Mouse (Mus musculus) embryonic facial prominence, embryonic 11.5 days (tissue): ENCODE data around the gene Rufy3. TPM values are rescaled to one million over a fixed set of nuclear protein-coding genes. Genes with fewer than 3 reads are reported as not detected.

Experiments
- ATAC-seq: fragments of 200-750 bp; cut with Nextera tagmentation; replicated peaks from 2 replicates; pipeline ENCODE4 v1.8.0; 2017; ENCODE audit warnings: low read depth; ENCODE audit not compliant: insufficient number of reproducible peaks, low FRiP score, low TSS enrichment
- DNase-seq: peaks from one replicate; pipeline ENCODE4 v3.0.0-alpha.2; 2015; ENCODE audit warnings: low spot score
- H3K27ac ChIP-seq: fragments of 300-500 bp; sonication (generic); replicated peaks from 2 replicates; pipeline ENCODE4 v1.5.1; 2014; ENCODE audit warnings: mild to moderate bottlenecking, low read depth, low read length, control low read depth
- H3K27me3 ChIP-seq: fragments of 300-500 bp; sonication (generic); 2 replicates; pipeline ENCODE4 v1.6.1; 2014; ENCODE audit warnings: mild to moderate bottlenecking, low read length, moderate library complexity, mixed read lengths; ENCODE audit not compliant: control insufficient read depth, insufficient read depth
- H3K36me3 ChIP-seq: fragments of 300-500 bp; sonication (generic); replicated peaks from 2 replicates; pipeline ENCODE4 v1.6.1; 2014; ENCODE audit warnings: low read depth, mild to moderate bottlenecking, low read length, moderate library complexity, mixed read lengths; ENCODE audit not compliant: control insufficient read depth, insufficient read depth
- H3K4me1 ChIP-seq: fragments of 300-500 bp; sonication (generic); 2 replicates; pipeline ENCODE4 v1.6.1; 2014; ENCODE audit warnings: low read length, mixed read lengths; ENCODE audit not compliant: control insufficient read depth, insufficient read depth
- H3K4me2 ChIP-seq: fragments of 300-500 bp; sonication (generic); 2 replicates; pipeline ENCODE4 v1.6.1; 2014; ENCODE audit warnings: low read depth, mild to moderate bottlenecking, control low read depth, low read length, moderate library complexity
- H3K4me3 ChIP-seq: fragments of 300-500 bp; sonication (generic); 2 replicates; pipeline ENCODE4 v1.5.1; 2014; ENCODE audit warnings: low read depth, low read length, control low read depth
- H3K9ac ChIP-seq: fragments of 300-500 bp; sonication (generic); replicated peaks from 2 replicates; pipeline ENCODE4 v1.6.1; 2014; ENCODE audit warnings: mild to moderate bottlenecking, control low read depth, low read length
- H3K9me3 ChIP-seq: fragments of 300-500 bp; sonication (generic); replicated peaks from 2 replicates; pipeline ENCODE4 v1.6.1; 2016; ENCODE audit warnings: mild to moderate bottlenecking, low read length, inconsistent platforms, mixed read lengths; ENCODE audit not compliant: control insufficient read depth
- WGBS: fragments of 180-500 bp; shearing (Covaris S2); extraction: QIAGEN DNeasy Blood & Tissue Kit; methylation state at CpG from one replicate; pipeline ENCODE4 v1.1.7; 2014; 5-methylcytosine and 5-hydroxymethylcytosine counted together
- polyA plus RNA-seq: library from polyadenylated mRNA; unstranded; fragments of >200 nt; fragmentation: Nextera tagmentation; extraction: Ambion mirVana; gene quantifications from 2 replicates; pipeline ENCODE4 v1.2.1, GENCODE M21; 2014

The Rufy3 gene
- polyA plus RNA-seq, 1 experiment from 2014 or later, result 34.1 TPM

DNA sequence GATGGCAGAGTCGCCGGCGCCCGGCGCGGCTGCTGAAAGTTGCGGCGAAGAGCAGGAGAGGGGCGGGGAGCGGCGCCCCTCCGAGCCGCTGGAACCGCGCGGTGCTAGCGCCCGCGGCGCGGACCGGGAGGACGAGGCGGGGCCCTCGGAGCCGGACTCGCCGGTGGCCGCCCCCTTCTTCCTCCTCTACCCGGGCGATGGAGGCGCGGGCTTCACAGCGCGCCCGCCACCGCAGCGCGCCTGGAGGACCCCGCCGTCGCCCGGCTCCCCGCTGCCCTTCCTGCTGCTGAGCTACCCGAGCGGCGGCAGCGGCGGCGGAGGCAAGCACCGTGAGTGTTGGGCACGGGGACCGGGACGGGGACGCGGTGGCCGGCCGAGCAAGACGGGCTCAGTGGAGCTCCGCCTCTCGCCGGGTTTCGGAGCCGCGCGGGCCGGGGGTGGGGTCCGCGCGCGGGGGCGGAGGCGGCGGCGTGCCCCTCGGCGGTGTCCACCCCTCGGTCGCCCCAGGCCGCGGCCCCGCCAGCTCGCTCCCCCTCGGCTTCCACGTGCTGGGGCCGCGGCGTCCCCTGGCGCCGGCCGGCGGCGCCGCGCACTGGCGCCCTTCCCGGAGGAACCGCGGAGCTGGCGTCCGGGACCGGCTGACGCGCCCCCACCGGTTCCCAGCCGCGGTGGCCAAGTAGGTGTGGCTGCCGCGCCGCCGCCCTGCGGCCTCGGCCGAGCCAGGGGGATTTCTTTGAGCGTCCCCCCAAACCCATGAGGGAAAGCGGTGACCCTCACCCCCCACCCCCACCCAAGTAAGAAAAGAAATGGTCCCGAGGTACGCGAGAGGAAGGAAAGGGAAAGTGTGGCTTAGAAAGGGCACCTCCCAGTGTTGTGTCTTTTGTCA, 551 bp downstream of the Rufy3 start:
- Histone ChIP-seq H3K27me3 (no peaks in the 10 kb centered on the region), H3K9ac (peak overlapping the region; percentile 75), H3K4me3 (peak overlapping the region; percentile 87), H3K27ac (peak overlapping the region; percentile 70), H3K4me2 (peak overlapping the region; percentile 76), H3K4me1 (no peaks in the 10 kb centered on the region), H3K36me3 (no peaks in the 10 kb centered on the region), H3K9me3 (no peaks in the 10 kb centered on the region)
- DNase-seq, result peak; percentile 52
- WGBS, result under 1% methylated on average over 68 of the region's 119 CpGs
- peak; percentile 74 for ATAC-seq

DNA sequence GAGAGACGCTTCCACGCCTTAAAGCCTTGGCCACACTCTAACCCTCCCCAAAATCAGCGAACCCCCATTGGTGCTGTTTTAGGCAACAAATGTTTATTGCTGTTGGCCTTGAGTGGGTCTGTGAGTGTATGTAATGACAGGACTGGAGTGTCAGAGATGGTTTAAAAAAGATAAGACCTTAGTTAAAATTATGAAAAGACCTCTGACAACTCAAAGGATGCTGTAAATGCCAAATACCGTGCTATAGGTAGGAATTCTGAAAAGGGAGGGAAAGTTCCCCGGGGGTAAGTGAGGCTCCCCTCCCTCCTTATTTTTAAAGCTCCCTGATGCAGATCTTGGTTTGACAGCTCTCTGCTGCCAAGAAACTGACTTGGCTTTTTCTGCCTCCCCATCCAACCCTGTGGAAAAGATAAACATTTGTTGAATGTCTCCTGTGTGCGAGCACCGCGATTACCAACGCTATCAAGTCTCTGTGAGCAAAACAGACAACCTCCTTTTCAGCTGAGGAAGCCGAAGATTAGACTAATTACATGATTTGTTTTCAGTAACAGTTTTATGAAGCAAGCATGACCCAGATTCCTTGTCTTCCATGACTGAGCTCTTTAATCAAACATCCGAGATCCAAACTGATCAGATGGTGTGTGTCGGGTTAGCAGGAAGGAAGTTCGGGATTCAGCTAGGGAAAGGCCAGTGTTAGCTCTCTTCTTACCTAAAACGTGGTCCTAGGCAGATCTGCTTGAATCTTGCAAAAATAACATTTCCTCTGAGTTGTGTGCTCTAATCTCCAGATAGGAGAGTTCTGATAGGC, 1.4 kb downstream of the Rufy3 start:
- Histone ChIP-seq H3K27me3 (no peaks in the 10 kb centered on the region), H3K9ac (peak overlapping the region; percentile 75), H3K27ac (no peak overlapping the region), H3K36me3 (no peaks in the 10 kb centered on the region), H3K4me1 (no peaks in the 10 kb centered on the region), H3K4me3 (peak overlapping the region; percentile 87), H3K4me2 (peak overlapping the region; percentile 76), H3K9me3 (no peaks in the 10 kb centered on the region)
- DNase-seq (peak; percentile 21), ATAC-seq (no peak)
- 4% methylated on average over 14 of the region's 14 CpGs for WGBS

DNA sequence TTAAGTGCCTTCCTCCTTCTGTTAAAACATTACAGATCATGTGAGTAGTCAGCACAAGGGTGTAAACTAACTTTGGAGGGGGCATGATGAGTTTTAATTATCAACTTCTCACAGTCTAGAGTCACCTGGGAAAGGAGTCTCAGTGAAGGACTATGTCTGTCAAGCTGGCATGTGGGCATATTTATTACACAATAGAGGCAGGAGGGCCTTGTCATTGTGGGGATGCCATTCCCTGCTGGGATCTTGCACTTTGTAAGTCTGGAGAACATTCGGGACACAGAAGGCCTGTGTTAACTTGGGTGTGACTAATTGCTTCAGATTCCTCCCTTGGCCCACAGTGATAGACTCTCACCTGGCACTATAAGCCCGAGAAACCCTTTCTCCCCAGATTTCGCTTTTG, 4.7 kb downstream of the Rufy3 start:
- Histone ChIP-seq H3K27me3 (no peaks in the 10 kb centered on the region), H3K4me1 (no peaks in the 10 kb centered on the region), H3K36me3 (no peaks in the 10 kb centered on the region), H3K27ac (no peak overlapping the region), H3K4me3 (no peak overlapping the region), H3K9ac (no peak overlapping the region), H3K4me2 (no peak overlapping the region), H3K9me3 (no peaks in the 10 kb centered on the region)
- DNase-seq, result no peak
- no peak for ATAC-seq
- 76% methylated on average over 3 of the region's 3 CpGs for WGBS

DNA sequence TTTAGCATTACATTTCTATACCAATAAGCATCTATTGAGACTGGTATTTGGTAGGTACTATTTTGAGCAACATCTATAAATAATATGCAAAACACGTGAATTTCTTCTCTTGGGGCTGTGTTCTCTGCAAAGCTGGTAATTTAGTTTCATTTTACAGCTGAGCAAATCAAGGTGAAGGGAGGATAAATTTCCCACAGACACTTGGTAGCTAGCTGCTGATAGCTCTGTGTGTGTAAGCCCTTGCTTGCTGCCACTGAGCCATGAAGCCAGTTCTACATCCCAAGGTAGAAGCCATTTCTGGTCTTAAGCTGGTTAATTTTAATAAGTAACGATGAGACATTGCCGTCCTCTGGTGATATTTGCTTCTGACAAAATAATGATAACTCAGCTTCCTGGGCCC, 10.0 kb downstream of the Rufy3 start:
- H3K27ac ChIP-seq, result no peak overlapping the region
- H3K4me3 ChIP-seq, result no peak overlapping the region
- no peaks in the 10 kb centered on the region for H3K27me3 ChIP-seq
- no peak for ATAC-seq
- WGBS, result 88% methylated on average over 3 of the region's 3 CpGs
- H3K4me1 ChIP-seq, result no peaks in the 10 kb centered on the region
- DNase-seq, result no peak
- H3K4me2 ChIP-seq, result no peak overlapping the region
- no peak overlapping the region for H3K9ac ChIP-seq
- H3K9me3 ChIP-seq, result no peaks in the 10 kb centered on the region
- no peaks in the 10 kb centered on the region for H3K36me3 ChIP-seq

DNA sequence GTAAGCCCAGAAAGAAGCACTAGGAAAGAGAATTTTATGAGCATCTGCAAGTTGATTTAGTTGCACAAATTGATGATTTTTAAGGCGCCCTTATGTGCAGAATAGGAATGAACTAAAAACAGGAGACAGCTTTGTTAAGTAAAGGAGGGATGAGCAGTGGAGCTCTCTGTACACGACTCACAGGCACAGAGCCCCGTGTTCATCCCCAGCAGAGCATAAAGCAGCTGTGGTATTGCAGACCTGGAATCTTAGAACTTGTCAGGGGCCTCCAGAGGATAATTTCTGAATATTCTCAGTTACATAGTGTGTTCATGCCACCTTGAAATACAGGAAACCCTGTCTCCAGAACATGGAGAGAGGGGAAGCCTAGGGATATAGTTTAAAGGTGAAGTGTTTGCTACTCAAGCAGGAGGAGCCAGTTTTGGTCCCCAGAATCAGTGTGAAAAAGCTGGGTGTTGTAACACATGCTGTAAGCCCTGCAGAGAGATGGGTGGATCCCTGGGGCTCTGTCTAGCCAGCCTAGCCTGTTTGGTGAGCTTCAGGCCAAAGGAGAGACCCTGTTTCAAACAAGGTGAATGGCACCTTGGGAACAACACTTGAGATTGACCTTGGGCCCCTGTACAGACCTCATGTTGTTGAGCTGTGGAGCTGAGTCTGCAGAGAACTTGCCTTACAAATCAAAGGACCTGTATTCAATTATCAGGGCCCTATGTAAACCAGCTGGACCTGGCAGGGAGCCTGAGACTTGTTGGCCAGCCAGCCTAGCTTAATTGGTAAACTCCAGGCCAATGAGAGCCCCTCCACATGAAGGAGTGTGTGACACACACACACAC, 10.9 kb downstream of the Rufy3 start:
- WGBS, result 79% methylated on average over 3 of the region's 3 CpGs
- H3K27ac ChIP-seq, result no peak overlapping the region
- no peak overlapping the region for H3K9ac ChIP-seq
- no peak overlapping the region for H3K4me2 ChIP-seq
- DNase-seq (peak; percentile 48), ATAC-seq (no peak; the same call in 1 of the 2 replicates)
- no peaks in the 10 kb centered on the region for H3K4me1 ChIP-seq
- no peaks in the 10 kb centered on the region for H3K27me3 ChIP-seq
- no peak overlapping the region for H3K4me3 ChIP-seq
- H3K9me3 ChIP-seq, result no peaks in the 10 kb centered on the region
- H3K36me3 ChIP-seq, result no peaks in the 10 kb centered on the region

DNA sequence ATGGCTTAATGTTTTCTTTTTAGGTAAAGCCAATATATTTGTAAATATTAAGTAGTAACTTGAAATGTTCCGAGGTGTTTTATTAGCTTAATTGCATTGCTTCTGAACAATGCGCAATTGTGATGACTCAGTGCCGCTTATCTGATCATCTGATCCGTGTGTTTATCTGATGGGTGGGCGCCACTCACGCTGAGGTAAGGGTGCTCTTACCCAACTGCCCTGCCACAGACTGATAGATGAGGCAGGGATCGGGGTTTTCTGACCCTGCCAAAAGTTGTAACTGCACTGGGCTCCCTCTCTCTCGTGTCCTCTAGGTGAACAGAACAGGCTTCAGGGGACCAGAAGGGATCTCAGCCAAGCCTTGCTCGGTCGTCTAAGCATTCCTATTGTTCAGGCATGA, 15.8 kb downstream of the Rufy3 start:
- ATAC-seq, result no peak
- 83% methylated on average over 10 of the region's 10 CpGs for WGBS
- H3K27me3 ChIP-seq, result no peaks in the 10 kb centered on the region

DNA sequence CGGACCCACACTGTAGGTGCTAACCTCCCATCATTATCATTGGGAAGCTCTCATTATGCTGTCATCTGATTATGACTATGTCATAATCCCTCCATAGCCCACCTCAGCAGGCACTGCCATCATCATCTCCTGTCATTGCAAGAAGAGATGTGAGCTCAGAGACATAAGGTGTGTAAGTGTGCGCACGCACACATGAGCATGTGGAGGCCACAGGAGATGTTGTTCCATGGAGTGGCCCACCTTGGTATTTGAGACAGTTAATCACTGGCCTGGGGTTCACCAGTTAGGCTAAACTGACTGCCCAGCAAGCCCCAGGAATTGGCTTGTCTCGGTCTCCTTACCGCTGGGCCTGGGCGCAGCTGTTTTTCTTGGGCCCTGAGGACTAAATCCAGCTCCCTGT, 16.5 kb downstream of the Rufy3 start:
- Histone ChIP-seq H3K27ac (no peak overlapping the region), H3K4me2 (no peak overlapping the region), H3K4me3 (no peak overlapping the region), H3K27me3 (no peaks in the 10 kb centered on the region), H3K9ac (no peak overlapping the region), H3K4me1 (no peaks in the 10 kb centered on the region), H3K9me3 (no peaks in the 10 kb centered on the region), H3K36me3 (no peaks in the 10 kb centered on the region)
- 92% methylated on average over 6 of the region's 6 CpGs for whole genome bisulfite sequencing
- ATAC-seq, result no peak
- DNase-seq, result no peak

More for the DNA sequence above, 15.8 kb downstream of the Rufy3 start:
- no peaks in the 10 kb centered on the region for H3K36me3 ChIP-seq
- no peak overlapping the region for H3K4me2 ChIP-seq
- H3K4me1 ChIP-seq, result no peaks in the 10 kb centered on the region
- H3K4me3 ChIP-seq, result no peak overlapping the region
- H3K9me3 ChIP-seq, result no peaks in the 10 kb centered on the region
- H3K9ac ChIP-seq, result no peak overlapping the region
- no peak for DNase-seq
- no peak overlapping the region for H3K27ac ChIP-seq
